Mouse (Mus musculus): Measurements from ENCODE around the gene Casp8. TPM values are rescaled to one million over a fixed set of nuclear protein-coding genes. Genes with fewer than 3 reads are reported as not detected.
"Not testable (repeated sequence)": the region's sequence is repeated elsewhere in the genome, so short reads cannot be mapped to it uniquely, and the experiment has no call there.

The Casp8 gene
- polyA plus RNA-seq, 1 experiment from 2014 or later: 39.1 TPM

DNA sequence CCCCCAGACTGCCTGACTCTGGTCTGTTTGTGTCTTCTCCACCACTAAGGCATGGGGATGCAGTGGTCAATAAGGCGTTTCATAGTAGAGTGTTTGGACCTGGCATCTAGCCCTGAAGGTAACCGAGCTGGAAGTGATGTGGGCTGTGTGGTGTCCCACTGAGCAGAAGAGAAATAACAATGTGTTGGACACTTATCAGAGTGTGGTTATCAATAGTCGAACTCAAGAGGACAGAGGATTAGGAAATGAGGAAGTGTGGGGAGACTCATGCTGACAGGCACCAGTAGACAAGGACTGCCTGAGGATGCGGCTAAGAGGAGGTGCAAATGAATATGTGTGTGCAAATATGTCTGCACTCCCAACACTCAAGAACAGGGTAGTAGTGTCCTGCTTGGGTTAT lies 81.3 kb downstream of the Casp8 start:
- H3K4me2 ChIP-seq (replicated peaks; ENCODE audit: low read depth); H3K9me3 ChIP-seq (ENCODE audit: control insufficient read depth); H3K27me3 ChIP-seq (replicated peaks; ENCODE audit: control insufficient read depth, insufficient read depth, low read length); H3K4me3 ChIP-seq (ENCODE audit: low read depth, low read length); H3K4me1 ChIP-seq (replicated peaks; ENCODE audit: control insufficient read depth, insufficient read depth, low read length); ATAC-seq; H3K27ac ChIP-seq (ENCODE audit: low read depth, low read length); H3K9ac ChIP-seq (ENCODE audit: low read depth, low read length); H3K36me3 ChIP-seq (ENCODE audit: control insufficient read depth, insufficient read depth): not testable (repeated sequence)
- 78% methylated on average over 4 of the region's 4 CpGs for WGBS

DNA sequence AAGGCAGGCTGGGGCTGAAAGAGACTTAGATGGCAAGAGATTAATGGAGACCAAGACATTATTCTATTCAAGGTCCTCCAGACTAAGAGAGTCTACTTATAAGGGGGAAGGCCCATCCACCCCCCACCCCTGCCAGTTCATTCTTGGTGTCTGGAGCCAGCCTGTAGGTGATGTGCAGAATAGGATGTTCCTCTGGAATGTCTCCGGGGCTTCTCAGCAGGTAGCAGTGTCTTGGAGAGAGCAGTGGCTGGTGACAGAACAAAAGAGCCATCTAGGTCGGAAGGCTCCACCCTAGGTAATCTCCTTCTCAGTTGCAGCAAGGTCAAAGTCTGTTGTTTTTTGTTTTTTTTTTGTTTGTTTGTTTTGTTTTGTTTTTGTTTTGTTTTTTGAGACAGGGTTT lies 84.1 kb downstream of the Casp8 start:
- not testable (repeated sequence) for H3K36me3 ChIP-seq (ENCODE audit: control insufficient read depth, insufficient read depth); H3K27ac ChIP-seq (ENCODE audit: low read depth, low read length); H3K9ac ChIP-seq (ENCODE audit: low read depth, low read length); H3K4me3 ChIP-seq (ENCODE audit: low read depth, low read length); ATAC-seq; H3K27me3 ChIP-seq (replicated peaks; ENCODE audit: control insufficient read depth, insufficient read depth, low read length); H3K4me1 ChIP-seq (replicated peaks; ENCODE audit: control insufficient read depth, insufficient read depth, low read length); H3K4me2 ChIP-seq (replicated peaks; ENCODE audit: low read depth); H3K9me3 ChIP-seq (ENCODE audit: control insufficient read depth)
- 95% methylated on average over 2 of the region's 2 CpGs for WGBS

DNA sequence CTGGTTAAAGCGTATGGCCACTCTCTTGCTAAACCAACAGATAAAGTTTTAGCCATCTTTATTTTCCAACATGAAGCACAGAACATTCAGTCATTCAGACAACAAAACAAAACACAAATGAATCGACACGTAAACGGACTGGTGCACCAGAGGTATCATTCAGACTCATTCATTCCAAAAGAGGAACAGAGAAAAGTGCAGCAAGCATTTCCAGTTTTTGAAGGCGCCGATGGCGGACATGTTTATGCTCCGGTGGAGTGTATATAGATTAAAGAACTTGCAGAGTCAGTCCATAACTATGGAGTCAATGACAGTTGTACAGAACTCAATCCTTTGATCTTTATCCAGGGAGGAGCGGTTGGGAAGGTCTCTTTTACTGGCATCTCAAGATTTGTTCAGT lies 88.1 kb downstream of the Casp8 start:
- ATAC-seq; H3K27me3 ChIP-seq (replicated peaks; ENCODE audit: control insufficient read depth, insufficient read depth, low read length); H3K4me3 ChIP-seq (ENCODE audit: low read depth, low read length); H3K4me1 ChIP-seq (replicated peaks; ENCODE audit: control insufficient read depth, insufficient read depth, low read length); H3K9me3 ChIP-seq (ENCODE audit: control insufficient read depth); H3K27ac ChIP-seq (ENCODE audit: low read depth, low read length); H3K4me2 ChIP-seq (replicated peaks; ENCODE audit: low read depth); H3K36me3 ChIP-seq (ENCODE audit: control insufficient read depth, insufficient read depth); H3K9ac ChIP-seq (ENCODE audit: low read depth, low read length): not testable (repeated sequence)
- WGBS: 88% methylated on average over 9 of the region's 9 CpGs

DNA sequence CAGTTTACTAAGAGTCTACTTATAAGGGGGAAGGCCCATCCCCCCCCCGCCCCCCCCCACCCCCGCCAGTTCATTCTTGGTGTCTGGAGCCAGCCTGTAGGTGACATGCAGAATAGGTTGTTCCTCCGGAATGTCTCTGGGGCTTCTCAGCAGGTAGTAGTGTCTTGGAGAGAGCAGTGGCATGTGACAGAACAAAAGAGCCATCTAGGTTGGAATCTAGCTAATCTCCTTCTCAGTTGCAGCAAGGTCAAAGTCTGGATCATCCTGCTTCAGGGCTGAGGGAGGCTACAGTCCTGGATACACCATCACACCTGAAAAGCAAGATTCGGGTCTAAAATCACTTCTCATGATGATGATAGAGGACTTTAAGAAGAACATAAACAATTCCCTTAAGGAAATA lies 90.5 kb downstream of the Casp8 start:
- WGBS: 89% methylated on average over 4 of the region's 4 CpGs
- no peaks in the 10 kb centered on the region for H3K9me3 ChIP-seq (ENCODE audit: control insufficient read depth)
- ATAC-seq: no peak

DNA sequence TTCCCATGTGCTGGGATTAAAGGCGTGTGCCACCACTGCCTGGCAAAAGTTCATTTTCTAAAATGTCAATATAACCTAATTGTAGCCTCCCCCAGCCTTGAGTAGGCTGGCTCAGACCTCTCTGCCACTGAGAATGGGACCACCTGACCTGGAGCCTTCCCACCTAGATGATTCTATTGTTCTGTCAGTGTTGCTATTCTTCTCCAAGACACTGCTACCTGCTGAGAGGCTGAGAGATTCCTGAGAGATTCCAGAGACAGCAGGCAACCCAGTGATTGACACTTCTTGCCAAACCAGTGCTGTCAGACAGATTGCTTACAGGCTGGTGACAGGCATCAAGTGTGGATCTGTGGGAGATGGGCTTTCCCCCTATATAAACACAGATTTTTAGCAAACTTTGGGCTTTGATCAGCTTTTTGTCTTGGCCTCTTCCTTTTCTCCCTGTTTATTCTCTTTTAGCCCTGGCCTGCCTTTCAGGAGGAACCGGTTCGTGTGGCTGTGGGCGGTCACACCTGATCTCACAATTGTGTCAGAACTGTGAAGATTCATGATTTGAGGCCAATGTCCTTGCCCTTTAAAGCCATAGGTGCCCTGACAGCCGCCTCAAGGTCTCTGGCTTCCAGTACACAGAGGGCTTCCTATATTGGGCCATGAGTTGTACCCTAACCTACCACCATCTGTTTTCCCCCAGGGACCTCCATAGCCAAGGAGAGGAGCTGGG lies 94.8 kb downstream of the Casp8 start:
- WGBS: 44% methylated on average over 5 of the region's 5 CpGs
- no peak overlapping the region for H3K4me3 ChIP-seq (ENCODE audit: low read depth, low read length)
- H3K4me1 ChIP-seq (replicated peaks; ENCODE audit: control insufficient read depth, insufficient read depth, low read length): no peaks in the 10 kb centered on the region
- no peak overlapping the region for H3K4me2 ChIP-seq (replicated peaks; ENCODE audit: low read depth)
- no peaks in the 10 kb centered on the region for H3K9me3 ChIP-seq (ENCODE audit: control insufficient read depth)
- H3K27ac ChIP-seq (ENCODE audit: low read depth, low read length): peak overlapping the region; percentile 50
- no peak overlapping the region for H3K9ac ChIP-seq (ENCODE audit: low read depth, low read length)
- TF ChIP-seq CTCF (IDR thresholded peaks at IDR 0.05; ENCODE audit: low read depth): no peak
- no peak; the same call in 1 of the 2 replicates for ATAC-seq
- no peaks in the 10 kb centered on the region for H3K27me3 ChIP-seq (replicated peaks; ENCODE audit: control insufficient read depth, insufficient read depth, low read length)
- no peaks in the 10 kb centered on the region for H3K36me3 ChIP-seq (ENCODE audit: control insufficient read depth, insufficient read depth)

More for the DNA sequence above, 90.5 kb downstream of the Casp8 start:
- TF ChIP-seq CTCF (IDR thresholded peaks at IDR 0.05; ENCODE audit: low read depth): no peak
- Histone ChIP-seq H3K4me3 (ENCODE audit: low read depth, low read length) (no peak overlapping the region), H3K27ac (ENCODE audit: low read depth, low read length) (no peak overlapping the region), H3K4me1 (replicated peaks; ENCODE audit: control insufficient read depth, insufficient read depth, low read length) (no peaks in the 10 kb centered on the region), H3K36me3 (ENCODE audit: control insufficient read depth, insufficient read depth) (no peaks in the 10 kb centered on the region), H3K4me2 (replicated peaks; ENCODE audit: low read depth) (no peak overlapping the region), H3K9ac (ENCODE audit: low read depth, low read length) (no peak overlapping the region), H3K27me3 (replicated peaks; ENCODE audit: control insufficient read depth, insufficient read depth, low read length) (no peaks in the 10 kb centered on the region)

DNA sequence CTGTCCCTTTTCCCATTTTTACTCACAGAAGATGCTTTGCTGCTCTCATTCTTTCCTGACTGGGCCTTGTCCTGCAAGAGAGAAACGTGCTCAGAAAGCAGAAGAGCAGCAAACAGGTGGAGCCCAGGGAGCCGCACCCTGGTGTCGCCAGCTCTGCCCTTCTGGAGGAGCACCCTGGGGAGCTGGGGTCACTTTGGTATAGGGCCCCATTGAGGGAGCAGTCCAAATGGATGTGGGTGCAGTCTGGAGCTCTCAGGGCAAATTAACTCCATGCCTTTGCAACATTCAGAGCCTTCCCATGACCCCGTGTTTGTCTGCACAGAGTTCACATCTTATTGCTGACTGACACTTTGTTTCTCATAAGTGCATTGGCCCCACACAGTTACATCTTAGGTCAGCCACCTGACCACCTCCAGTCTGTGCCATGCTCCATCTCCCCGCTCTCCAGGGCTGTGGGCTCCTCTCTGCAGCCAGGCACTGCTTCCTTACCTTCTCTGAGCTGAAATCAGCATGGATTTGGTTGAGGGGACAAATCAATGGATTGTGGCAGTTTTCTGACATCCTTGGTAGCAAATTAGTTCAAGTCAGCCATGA lies 95.6 kb downstream of the Casp8 start:
- H3K9ac ChIP-seq (ENCODE audit: low read depth, low read length); H3K4me3 ChIP-seq (ENCODE audit: low read depth, low read length); H3K27ac ChIP-seq (ENCODE audit: low read depth, low read length); H3K27me3 ChIP-seq (replicated peaks; ENCODE audit: control insufficient read depth, insufficient read depth, low read length); H3K4me1 ChIP-seq (replicated peaks; ENCODE audit: control insufficient read depth, insufficient read depth, low read length); H3K36me3 ChIP-seq (ENCODE audit: control insufficient read depth, insufficient read depth); H3K4me2 ChIP-seq (replicated peaks; ENCODE audit: low read depth); H3K9me3 ChIP-seq (ENCODE audit: control insufficient read depth): not testable (repeated sequence)
- peak; percentile 86 for ATAC-seq
- WGBS: 37% methylated on average over 4 of the region's 5 CpGs

DNA sequence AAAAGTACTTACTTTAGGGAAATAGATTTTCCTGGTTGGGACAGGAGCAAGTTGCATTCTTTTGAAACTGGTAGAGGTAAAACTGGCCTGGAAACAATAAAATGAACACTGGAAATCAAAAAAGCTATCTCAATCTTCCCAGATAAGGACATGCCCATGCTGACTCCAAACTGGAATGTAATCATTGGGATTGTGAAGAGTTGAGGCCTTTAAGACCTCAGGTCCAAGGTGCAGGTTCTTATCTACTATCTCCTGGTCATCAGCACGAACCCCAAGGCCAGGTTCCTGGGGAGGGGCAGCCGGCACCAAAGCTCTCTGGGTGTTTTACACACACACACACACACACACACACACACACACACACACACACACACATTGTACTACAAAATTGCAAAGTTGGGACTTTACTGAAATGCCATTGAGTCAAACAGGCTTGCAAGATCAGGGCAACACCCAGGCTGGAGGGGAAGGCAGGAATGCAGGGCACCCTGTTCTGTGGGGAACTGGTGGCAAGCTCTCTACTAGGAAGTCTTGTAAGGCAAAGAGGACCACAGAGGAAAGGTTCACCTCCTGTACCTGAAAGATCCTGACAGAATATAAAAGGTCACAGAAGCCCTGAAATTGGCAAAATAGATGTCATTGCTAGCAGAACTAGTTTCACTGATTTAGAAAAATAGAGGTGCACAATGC lies 96.5 kb downstream of the Casp8 start:
- not testable (repeated sequence) for H3K4me2 ChIP-seq (replicated peaks; ENCODE audit: low read depth); H3K36me3 ChIP-seq (ENCODE audit: control insufficient read depth, insufficient read depth); H3K9ac ChIP-seq (ENCODE audit: low read depth, low read length); H3K27ac ChIP-seq (ENCODE audit: low read depth, low read length); H3K27me3 ChIP-seq (replicated peaks; ENCODE audit: control insufficient read depth, insufficient read depth, low read length); H3K4me1 ChIP-seq (replicated peaks; ENCODE audit: control insufficient read depth, insufficient read depth, low read length); H3K9me3 ChIP-seq (ENCODE audit: control insufficient read depth); H3K4me3 ChIP-seq (ENCODE audit: low read depth, low read length)
- peak; percentile 81 for ATAC-seq
- WGBS: 32% methylated on average over 2 of the region's 2 CpGs

DNA sequence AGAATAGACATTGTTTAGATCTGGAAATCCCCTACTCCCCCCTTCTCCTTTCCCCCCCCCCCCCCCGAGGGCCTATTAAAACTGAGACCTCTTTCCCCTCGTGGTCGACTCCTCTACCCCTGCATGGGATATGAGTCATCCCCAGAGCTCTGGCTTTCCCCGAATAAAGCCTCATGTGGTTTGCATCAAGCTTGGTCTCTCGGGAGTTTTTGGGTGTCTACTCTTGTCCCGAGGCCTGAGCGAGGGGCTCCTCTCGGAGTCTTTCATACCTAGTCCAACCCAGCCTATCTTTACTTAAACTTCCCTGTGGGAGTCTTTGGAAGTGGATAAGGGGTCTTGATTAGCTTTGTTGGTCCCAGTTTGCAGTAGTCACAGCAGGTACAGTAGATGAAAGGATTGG lies 97.2 kb downstream of the Casp8 start:
- H3K9me3 ChIP-seq (ENCODE audit: control insufficient read depth); H3K27ac ChIP-seq (ENCODE audit: low read depth, low read length); H3K4me3 ChIP-seq (ENCODE audit: low read depth, low read length); H3K4me2 ChIP-seq (replicated peaks; ENCODE audit: low read depth); ATAC-seq; H3K36me3 ChIP-seq (ENCODE audit: control insufficient read depth, insufficient read depth); H3K9ac ChIP-seq (ENCODE audit: low read depth, low read length); H3K4me1 ChIP-seq (replicated peaks; ENCODE audit: control insufficient read depth, insufficient read depth, low read length); H3K27me3 ChIP-seq (replicated peaks; ENCODE audit: control insufficient read depth, insufficient read depth, low read length): not testable (repeated sequence)
- WGBS: 89% methylated on average over 7 of the region's 8 CpGs

Measured in intestine, postnatal 0 days (tissue).